Mouse (Mus musculus) liver, postnatal 0 days (tissue): ENCODE results near the gene Fchsd2.

Experiments
- CTCF ChIP-seq: sonication (generic); IDR thresholded peaks from 2 replicates; pipeline ENCODE4 v1.5.1; 2016; ENCODE audit warnings: antibody characterized with exemption, low read depth
- EP300 ChIP-seq: IDR thresholded peaks from 2 replicates; pipeline ENCODE4 v1.6.1; 2016; ENCODE audit warnings: antibody characterized with exemption, low read depth, mild to moderate bottlenecking

DNA sequence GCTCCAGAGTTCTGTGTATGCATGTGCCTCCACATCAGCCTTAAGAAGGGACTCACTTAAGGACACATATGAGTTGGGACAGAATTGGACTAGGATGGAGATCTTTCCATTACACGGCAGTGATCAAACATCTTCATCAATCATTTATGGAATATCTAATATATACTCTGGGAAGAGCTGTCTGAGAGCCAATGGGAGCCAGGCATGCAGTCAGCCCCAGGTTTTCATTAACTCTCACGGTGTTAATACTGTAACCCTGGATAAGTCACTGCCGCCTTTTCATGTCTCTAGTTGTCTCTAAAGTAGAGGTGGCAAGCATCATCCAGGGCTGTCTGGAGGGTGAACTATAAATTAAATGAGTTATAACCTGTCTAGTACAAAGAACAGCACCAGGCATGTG lies 220.4 kb downstream of the Fchsd2 start:
- TF ChIP-seq CTCF (no peak), EP300 (no peak)
